Mouse (Mus musculus) lung, postnatal 14 days (tissue): Measurements from ENCODE around the gene Armc10.
"Not testable (repeated sequence)": the region's sequence is repeated elsewhere in the genome, so short reads cannot be mapped to it uniquely, and the experiment has no call there.

ENCODE experiments used
- DNase-seq: peaks from one replicate; pipeline ENCODE4 v3.0.0; 2021

The Armc10 gene

GRCm38 (mm10) chr5:21669307-21669706 is 23.7 kb downstream of the Armc10 start:
- no peak for DNase-seq

- no peak for DNase-seq
Observed at GRCm38 (mm10) chr5:21672812-21673635, 27.4 kb downstream of the Armc10 start.

- DNase-seq, result no peak
Observed at GRCm38 (mm10) chr5:21673742-21674141, 28.1 kb downstream of the Armc10 start.

GRCm38 (mm10) chr5:21675019-21675418 is 29.4 kb downstream of the Armc10 start:
- no peak for DNase-seq

GRCm38 (mm10) chr5:21675494-21675893 is 29.9 kb downstream of the Armc10 start:
- no peak for DNase-seq

GRCm38 (mm10) chr5:21677939-21678338 is 32.3 kb downstream of the Armc10 start:
- no peak for DNase-seq

GRCm38 (mm10) chr5:21678363-21678762 is 32.8 kb downstream of the Armc10 start:
- DNase-seq, result no peak

- DNase-seq, result no peak
Observed at GRCm38 (mm10) chr5:21680029-21680428, 34.4 kb downstream of the Armc10 start.

- no peak for DNase-seq
Observed at GRCm38 (mm10) chr5:21680940-21681339, 35.3 kb downstream of the Armc10 start.

- DNase-seq, result no peak
Observed at GRCm38 (mm10) chr5:21683811-21684210, 38.2 kb downstream of the Armc10 start.

GRCm38 (mm10) chr5:21685001-21685400 is 39.4 kb downstream of the Armc10 start:
- DNase-seq, result no peak

- DNase-seq, result no peak
Observed at GRCm38 (mm10) chr5:21687042-21687441, 41.4 kb downstream of the Armc10 start.

GRCm38 (mm10) chr5:21692230-21692629 is 46.6 kb downstream of the Armc10 start:
- DNase-seq, result no peak

GRCm38 (mm10) chr5:21693372-21693870 is 47.8 kb downstream of the Armc10 start:
- DNase-seq, result no peak

- no peak for DNase-seq
Observed at GRCm38 (mm10) chr5:21694854-21695490, 49.4 kb downstream of the Armc10 start.

GRCm38 (mm10) chr5:21699555-21699954 is 53.9 kb downstream of the Armc10 start:
- DNase-seq, result not testable (repeated sequence)

- DNase-seq, result no peak
Observed at GRCm38 (mm10) chr5:21700272-21700821, 54.7 kb downstream of the Armc10 start.

- DNase-seq, result no peak
Observed at GRCm38 (mm10) chr5:21700934-21701333, 55.3 kb downstream of the Armc10 start.

- DNase-seq, result peak; percentile 100
Observed at GRCm38 (mm10) chr5:21701351-21702008, 55.9 kb downstream of the Armc10 start, which contains the start of gene Napepld. TSS of gene Napepld (minus strand) at chr5:21701396.

GRCm38 (mm10) chr5:21702009-21702364 is 56.4 kb downstream of the Armc10 start:
- no peak for DNase-seq

GRCm38 (mm10) chr5:21702873-21703475 is 57.4 kb downstream of the Armc10 start:
- DNase-seq, result no peak

GRCm38 (mm10) chr5:21703708-21704107 is 58.1 kb downstream of the Armc10 start:
- no peak for DNase-seq

- no peak for DNase-seq
Observed at GRCm38 (mm10) chr5:21706546-21706945, 60.9 kb downstream of the Armc10 start.
